Mouse (Mus musculus): Measurements from ENCODE around the gene H1fx. TPM values are rescaled to one million over a fixed set of nuclear protein-coding genes. Genes with fewer than 3 reads are reported as not detected.

H1fx gene
- 2.3 and 2.4 TPM in 2 replicates for total RNA-seq (2023)

DNA sequence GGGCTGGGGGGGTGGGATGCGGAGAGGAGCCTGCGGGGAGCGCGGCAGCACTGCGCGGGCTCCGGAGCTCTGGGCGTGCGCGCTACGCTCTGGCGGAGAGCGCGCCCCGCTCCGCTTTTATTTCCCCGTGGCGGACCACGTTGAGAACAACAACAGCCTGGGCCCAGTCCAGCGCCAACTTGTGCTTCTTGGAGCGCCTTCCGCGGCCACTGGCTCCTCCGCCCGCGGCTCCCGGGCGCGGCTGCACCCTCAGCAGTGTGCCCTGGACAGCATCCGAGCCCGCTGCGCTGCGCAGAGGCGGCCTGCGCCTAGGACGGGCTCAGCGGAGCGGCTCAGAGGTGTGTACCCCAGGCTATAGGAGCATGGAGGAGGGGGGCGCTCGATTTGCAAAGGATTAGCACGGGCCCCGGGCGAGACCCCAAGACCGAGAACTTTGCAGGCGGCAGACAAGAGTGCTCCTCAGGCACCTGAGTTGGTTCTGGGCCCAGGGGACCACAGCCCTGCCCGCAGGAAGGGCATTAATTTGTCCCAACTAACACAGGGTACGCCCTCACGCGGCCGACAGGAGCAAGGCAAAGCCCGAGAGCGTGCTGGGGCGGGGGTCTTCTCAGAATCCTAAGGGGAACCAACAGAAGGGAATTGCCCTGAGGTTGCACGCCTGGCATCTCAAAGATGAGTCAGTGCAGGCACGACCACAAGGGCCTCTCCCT lies at the start of gene H1fx:
Gene H1fx, minus strand, starts transcription at position 91 of the 710 bp plus-strand sequence.

Other genes starting within 250 kb of the H1fx start
- 1.5 and 3.6 TPM in 2 replicates for gene Gp9, start 203.6 kb downstream of the H1fx start, total RNA-seq (2023)
- gene Rab43, start 169.5 kb downstream of the H1fx start, total RNA-seq (2023), result 54.8 and 58.6 TPM in 2 replicates
- gene Gm45140, start 145.8 kb downstream of the H1fx start, total RNA-seq (2023), result 2.3 and 7.9 TPM in 2 replicates
- 31.2 and 34.1 TPM in 2 replicates for gene Isy1, start 142.8 kb downstream of the H1fx start, total RNA-seq (2023)
- gene Cnbp, start 130.5 kb downstream of the H1fx start, total RNA-seq (2023), result 127 and 159 TPM in 2 replicates
- gene Copg1, start 93.8 kb downstream of the H1fx start, total RNA-seq (2023), result 61.7 and 74.7 TPM in 2 replicates
- gene Hmces, start 67.7 kb downstream of the H1fx start, total RNA-seq (2023), result 15.0 and 20.6 TPM in 2 replicates
- gene Rab7, start 63.6 kb upstream of the H1fx start, total RNA-seq (2023), result 435 and 603 TPM in 2 replicates
- 130 and 143 TPM in 2 replicates for gene Rpn1, start 102.8 kb upstream of the H1fx start, total RNA-seq (2023)
- gene Gata2, start 212.3 kb upstream of the H1fx start, total RNA-seq (2023), result 5.7 and 5.9 TPM in 2 replicates
- gene Dnajb8, start 240.6 kb upstream of the H1fx start, total RNA-seq (2023), result not detected in 2 replicates

All from neutrophil, adult 65 days (primary cell).